Mouse (Mus musculus) lung, postnatal 25 days (tissue): ENCODE results near the gene Dhx58.
"Not testable (repeated sequence)": the region's sequence is repeated elsewhere in the genome, so short reads cannot be mapped to it uniquely, and the experiment has no call there.

Source experiments
- DNase-seq: peaks from one replicate; pipeline ENCODE4 v3.0.0; 2022; ENCODE audit warnings: low spot score

Dhx58 gene

GRCm38 (mm10) chr11:100700710-100701109 lies 3.4 kb downstream of the Dhx58 start:
- DNase-seq = no peak

GRCm38 (mm10) chr11:100697921-100698320 lies 6.2 kb downstream of the Dhx58 start:
- DNase-seq = no peak

- peak; percentile 63 for DNase-seq
Observed at GRCm38 (mm10) chr11:100694926-100695325, 9.1 kb downstream of the Dhx58 start.

- no peak for DNase-seq
Observed at GRCm38 (mm10) chr11:100693154-100693553, 10.9 kb downstream of the Dhx58 start.

GRCm38 (mm10) chr11:100692164-100692616 lies 11.9 kb downstream of the Dhx58 start, which contains the start of gene Zfp385c:
Gene Zfp385c, minus strand, starts transcription at chr11:100692455.
- no peak for DNase-seq

GRCm38 (mm10) chr11:100690389-100690788 lies 13.7 kb downstream of the Dhx58 start:
- DNase-seq = no peak

- no peak for DNase-seq
Observed at GRCm38 (mm10) chr11:100688443-100688842, 15.6 kb downstream of the Dhx58 start.

- DNase-seq = no peak
Observed at GRCm38 (mm10) chr11:100687265-100687664, 16.8 kb downstream of the Dhx58 start.

- no peak for DNase-seq
Observed at GRCm38 (mm10) chr11:100685371-100685770, 18.7 kb downstream of the Dhx58 start.

GRCm38 (mm10) chr11:100684084-100684483 lies 20.0 kb downstream of the Dhx58 start:
- no peak for DNase-seq

GRCm38 (mm10) chr11:100682526-100682925 lies 21.5 kb downstream of the Dhx58 start:
- no peak for DNase-seq

GRCm38 (mm10) chr11:100681826-100682225 lies 22.2 kb downstream of the Dhx58 start:
- no peak for DNase-seq

GRCm38 (mm10) chr11:100677810-100678209 lies 26.3 kb downstream of the Dhx58 start:
- DNase-seq = no peak

- DNase-seq = peak; percentile 29
Observed at GRCm38 (mm10) chr11:100673169-100673568, 30.9 kb downstream of the Dhx58 start.

- DNase-seq = no peak
Observed at GRCm38 (mm10) chr11:100671956-100672355, 32.1 kb downstream of the Dhx58 start.

- DNase-seq = no peak
Observed at GRCm38 (mm10) chr11:100671049-100671448, 33.0 kb downstream of the Dhx58 start.

GRCm38 (mm10) chr11:100659806-100660205 lies 44.3 kb downstream of the Dhx58 start:
- DNase-seq = no peak

GRCm38 (mm10) chr11:100656458-100656857 lies 47.6 kb downstream of the Dhx58 start:
- no peak for DNase-seq

GRCm38 (mm10) chr11:100655589-100655988 lies 48.5 kb downstream of the Dhx58 start:
- not testable (repeated sequence) for DNase-seq

- DNase-seq = no peak
Observed at GRCm38 (mm10) chr11:100651748-100652147, 52.3 kb downstream of the Dhx58 start.

GRCm38 (mm10) chr11:100651205-100651604 lies 52.9 kb downstream of the Dhx58 start:
- DNase-seq = no peak

- DNase-seq = no peak
Observed at GRCm38 (mm10) chr11:100648405-100648804, 55.7 kb downstream of the Dhx58 start.

GRCm38 (mm10) chr11:100646265-100646664 lies 57.8 kb downstream of the Dhx58 start:
- no peak for DNase-seq
